Mouse (Mus musculus) olfactory bulb, adult 2 months (tissue): ENCODE measurements around the gene Ube2e1. TPM values are rescaled to one million over a fixed set of nuclear protein-coding genes. Genes with fewer than 3 reads are reported as not detected.

Source experiments
- H3K27ac ChIP-seq: fragments of 200-500 bp; 2 replicates; pipeline ENCODE4 v1.5.1; 2012; ENCODE audit warnings: low read depth, low read length; ENCODE audit not compliant: insufficient read depth
- H3K4me1 ChIP-seq: fragments of 200-500 bp; 2 replicates; pipeline ENCODE4 v1.6.1; 2012; ENCODE audit warnings: low read length; ENCODE audit not compliant: control insufficient read depth, insufficient read depth
- H3K4me3 ChIP-seq: fragments of 200-500 bp; 2 replicates; pipeline ENCODE4 v1.5.1; 2012; ENCODE audit warnings: mild to moderate bottlenecking, low read depth, low read length, moderate library complexity; ENCODE audit not compliant: insufficient read depth
- CTCF ChIP-seq: fragments of 200-500 bp; IDR thresholded peaks from 2 replicates; pipeline ENCODE4 v1.5.1; 2012; ENCODE audit warnings: low read depth, mild to moderate bottlenecking, low read length, moderate library complexity; ENCODE audit not compliant: insufficient read depth
- POLR2A ChIP-seq: fragments of 200-500 bp; IDR thresholded peaks from 2 replicates; pipeline ENCODE4 v1.6.1; 2012; ENCODE audit warnings: mild to moderate bottlenecking, low read depth, low read length, moderate library complexity; ENCODE audit not compliant: insufficient read depth
- WGBS: fragments of 180-500 bp; shearing (Covaris S2); methylation state at CpG from one replicate; pipeline ENCODE4 v1.1.7; 2018; 5-methylcytosine and 5-hydroxymethylcytosine counted together
- polyA plus RNA-seq: library from polyadenylated mRNA; stranded (reverse); fragments of >200 nt; gene quantifications from 2 replicates; pipeline ENCODE4 v1.2.4, GENCODE M21; 2012; ENCODE audit warnings: low replicate concordance; ENCODE audit not compliant: missing spikeins, insufficient read depth, insufficient read length

Gene Ube2e1
- polyA plus RNA-seq, 1 experiment, result not detected

DNA sequence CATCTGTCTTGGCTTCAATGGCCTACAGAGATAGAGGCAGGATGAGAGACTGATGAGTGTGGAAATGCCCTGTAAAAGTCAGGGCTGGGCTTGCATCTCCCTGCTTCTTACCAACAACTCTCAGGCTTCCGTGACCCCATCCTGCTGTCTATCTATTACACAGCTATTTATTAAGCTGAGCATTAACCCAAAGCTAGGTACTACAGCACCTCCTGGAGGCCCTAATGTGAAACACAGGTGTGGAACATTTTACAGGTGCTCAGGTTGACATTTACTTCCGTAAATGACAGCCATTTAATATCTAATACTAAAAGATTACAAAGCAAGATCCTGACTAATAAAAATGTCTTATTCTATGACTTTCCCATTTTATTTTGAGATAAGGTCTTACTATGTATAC is 31.0 kb downstream of the Ube2e1 start:
- 94% methylated on average over 2 of the region's 2 CpGs for WGBS
- Histone ChIP-seq H3K27ac (no peak overlapping the region), H3K4me3 (no peak overlapping the region), H3K4me1 (peaks cover 8% of the 10 kb centered on the region; the same call in 1 of the 2 replicates)
- no peak for TF ChIP-seq CTCF

DNA sequence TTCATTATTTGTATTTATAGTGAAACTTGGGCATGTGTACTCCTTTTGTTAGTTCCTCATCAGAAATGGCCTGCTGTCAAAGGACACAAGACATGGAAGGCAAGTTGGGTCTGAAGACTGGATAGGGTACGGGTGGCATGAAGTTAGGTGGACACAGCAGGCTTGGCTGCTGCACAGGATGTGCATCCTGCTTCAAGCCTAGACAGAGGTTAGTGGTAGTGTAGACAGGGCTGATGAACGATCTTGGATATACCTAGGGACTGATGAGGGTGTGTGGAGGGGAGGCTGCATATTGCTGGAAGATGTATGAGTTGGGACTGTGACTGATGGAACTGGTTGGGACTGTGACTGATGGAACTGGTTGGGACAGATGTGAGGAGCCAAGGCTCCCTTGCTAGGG is 32.8 kb downstream of the Ube2e1 start:
- WGBS, result 93% methylated on average over 2 of the region's 2 CpGs
- TF ChIP-seq POLR2A, result no peak
- no peak for TF ChIP-seq CTCF
- no peak overlapping the region for H3K27ac ChIP-seq
- no peak overlapping the region for H3K4me3 ChIP-seq
- peaks cover 8% of the 10 kb centered on the region; the same call in 1 of the 2 replicates for H3K4me1 ChIP-seq

DNA sequence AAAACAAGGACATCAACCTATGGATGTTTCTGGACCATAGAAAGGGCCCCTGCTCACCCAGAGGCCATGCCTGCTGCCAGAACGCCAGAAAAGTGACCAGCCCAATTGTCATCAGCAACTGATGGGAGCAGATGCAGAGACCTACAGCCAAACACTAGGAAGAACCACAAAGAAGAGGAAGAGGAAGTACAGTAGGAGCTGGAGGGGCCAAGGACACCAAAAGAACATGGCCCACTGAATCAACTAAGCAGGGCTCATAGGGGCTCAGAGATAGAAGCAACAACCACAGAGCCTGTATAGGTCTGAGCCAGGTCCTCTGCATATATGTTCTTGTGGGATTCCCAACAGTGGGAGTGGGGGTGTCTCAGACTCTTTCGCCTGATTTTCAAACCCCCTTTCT is 34.2 kb downstream of the Ube2e1 start:
- no peak overlapping the region for H3K4me3 ChIP-seq
- 89% methylated on average over 2 of the region's 2 CpGs for WGBS
- no peak overlapping the region for H3K27ac ChIP-seq
- no peak for TF ChIP-seq CTCF
- TF ChIP-seq POLR2A, result no peak
- H3K4me1 ChIP-seq, result 0 out of 2 replicates have a peak, but pooled peaks cover 2% of the 10 kb centered on the region

DNA sequence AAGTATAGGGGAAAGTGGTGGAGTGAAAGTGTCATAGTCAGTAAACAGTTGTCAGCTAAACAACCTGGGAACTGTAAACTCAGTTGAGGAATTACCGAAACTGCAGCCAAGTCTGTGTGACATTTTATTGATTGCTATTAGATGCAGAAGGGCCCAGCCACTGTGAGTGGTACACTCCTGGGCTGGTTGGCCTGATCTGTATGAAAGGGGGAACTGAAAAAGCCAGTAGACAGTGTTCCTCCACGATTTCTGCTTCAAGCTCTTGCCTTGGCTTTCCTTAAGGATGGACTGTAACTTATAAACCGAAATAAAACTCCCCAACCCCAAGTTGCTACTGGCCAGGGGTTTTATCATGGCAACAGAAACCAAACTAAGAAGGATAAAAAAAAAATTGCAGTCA is 39.1 kb downstream of the Ube2e1 start:
- Histone ChIP-seq H3K27ac (no peak overlapping the region), H3K4me1 (peaks cover 5% of the 10 kb centered on the region), H3K4me3 (no peak overlapping the region)
- no peak for TF ChIP-seq CTCF
- 84% methylated on average over 3 of the region's 3 CpGs for WGBS

DNA sequence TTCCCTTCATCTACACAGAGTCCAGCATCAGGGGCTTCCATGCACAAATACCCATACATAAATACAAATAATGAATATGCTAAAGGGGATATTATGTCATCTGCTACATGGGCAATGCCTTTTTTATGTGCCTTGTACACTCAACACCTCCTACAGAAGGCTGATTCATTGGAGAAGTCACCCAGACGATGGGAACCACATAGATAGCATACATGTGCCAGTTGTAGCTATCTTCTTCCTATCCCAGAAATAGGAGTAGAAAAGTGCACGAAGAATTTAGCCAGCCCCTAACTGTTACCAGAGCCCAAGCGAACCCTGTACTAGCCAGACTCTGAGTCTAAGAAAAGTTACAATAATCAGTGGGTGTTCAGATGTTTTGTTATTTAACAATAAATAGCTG is 39.5 kb downstream of the Ube2e1 start:
- Histone ChIP-seq H3K4me1 (peaks cover 3% of the 10 kb centered on the region), H3K4me3 (no peak overlapping the region), H3K27ac (no peak overlapping the region)
- 45% methylated on average over 3 of the region's 3 CpGs for WGBS
- TF ChIP-seq POLR2A (no peak), CTCF (no peak)

DNA sequence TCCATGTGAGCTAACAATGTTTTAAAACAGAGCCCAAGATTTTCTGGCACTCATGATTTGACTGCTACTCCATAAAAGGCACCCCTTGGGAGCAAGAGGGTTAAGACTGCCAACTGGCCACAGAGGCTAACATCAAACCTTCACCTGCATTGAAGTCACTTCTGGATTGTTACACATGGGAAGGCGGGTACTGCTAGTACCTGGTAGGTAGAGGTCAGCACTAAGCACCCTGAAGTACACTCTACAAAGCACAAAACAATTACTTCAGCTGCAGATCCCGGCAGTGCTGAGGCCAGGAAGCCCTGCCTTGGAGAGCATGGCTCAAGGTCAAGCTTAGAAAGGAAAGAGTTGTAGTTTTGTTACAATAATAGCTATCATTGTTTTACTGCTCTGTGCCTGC is 44.3 kb downstream of the Ube2e1 start:
- H3K4me3 ChIP-seq, result no peak overlapping the region

DNA sequence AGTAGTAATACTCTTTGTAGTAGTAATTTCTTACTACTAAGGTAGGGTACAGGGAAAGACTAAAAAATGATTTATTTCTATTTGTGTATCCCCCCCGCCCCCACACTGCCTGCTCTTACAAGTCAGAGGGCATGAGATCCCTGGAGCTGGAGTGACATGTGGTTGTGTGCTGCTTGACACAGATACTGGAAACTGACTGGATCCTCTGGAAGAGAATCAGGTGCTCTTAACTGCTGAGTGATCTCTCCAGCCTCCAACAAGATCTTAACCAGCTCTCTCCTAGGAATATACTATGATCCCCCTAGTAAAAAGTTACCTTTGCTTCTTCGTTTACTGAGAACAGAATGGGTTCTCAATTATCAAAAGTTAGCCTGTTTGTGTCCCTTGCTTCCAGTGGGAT is 45.2 kb downstream of the Ube2e1 start:
- Histone ChIP-seq H3K4me1 (peaks cover 3% of the 10 kb centered on the region), H3K27ac (no peak overlapping the region), H3K4me3 (no peak overlapping the region)
- no peak for TF ChIP-seq CTCF
- TF ChIP-seq POLR2A, result no peak
- WGBS, result 97% methylated on average over 2 of the region's 2 CpGs

More for the DNA sequence above, 44.3 kb downstream of the Ube2e1 start:
- TF ChIP-seq CTCF (no peak), POLR2A (no peak)
- Histone ChIP-seq H3K27ac (no peak overlapping the region), H3K4me1 (peaks cover 3% of the 10 kb centered on the region)
- WGBS, result 76% methylated on average over 2 of the region's 2 CpGs

DNA sequence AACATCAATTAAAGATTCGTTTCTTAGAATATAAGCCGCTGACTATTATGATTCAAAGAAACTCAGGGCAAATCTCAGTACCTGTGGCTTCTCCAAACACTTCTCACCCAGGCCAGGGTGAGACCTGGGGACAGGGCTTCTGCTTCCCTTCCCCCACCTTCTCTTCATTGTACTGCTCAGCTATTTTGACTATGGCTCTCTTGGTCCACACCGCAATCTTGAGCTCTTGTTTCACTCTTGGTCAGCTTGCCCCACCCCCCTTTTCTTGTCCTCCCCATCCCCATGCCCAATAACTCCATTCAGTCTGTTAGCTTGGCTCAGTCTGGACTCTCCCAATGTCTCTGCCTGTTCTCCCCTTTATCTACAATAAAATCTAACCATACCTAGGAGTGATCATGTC is 46.2 kb downstream of the Ube2e1 start:
- TF ChIP-seq POLR2A, result no peak
- TF ChIP-seq CTCF, result no peak
- Histone ChIP-seq H3K4me3 (no peak overlapping the region), H3K27ac (no peak overlapping the region), H3K4me1 (no peaks in the 10 kb centered on the region)
- WGBS, result 90% methylated on average over 3 of the region's 3 CpGs

DNA sequence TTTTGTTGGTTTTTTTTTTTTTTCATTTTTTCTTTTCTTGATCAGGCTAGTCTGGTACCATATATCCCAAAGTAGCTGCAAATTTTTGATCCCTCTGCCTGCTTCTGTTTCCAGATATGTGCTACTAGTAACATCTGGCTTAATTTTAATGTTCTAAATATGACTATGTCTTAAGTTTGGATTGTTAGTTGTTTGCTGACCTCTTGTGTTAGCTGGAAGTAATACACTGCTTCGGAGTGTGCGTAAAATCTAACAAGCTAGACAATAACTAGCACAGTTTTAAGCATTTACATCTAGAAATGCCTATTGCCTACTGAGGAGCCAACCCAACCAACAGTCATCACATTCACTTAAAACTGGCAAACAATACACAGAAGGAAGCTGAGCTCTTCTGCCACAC is 47.1 kb downstream of the Ube2e1 start:
- H3K4me1 ChIP-seq, result peaks cover 3% of the 10 kb centered on the region; the same call in 1 of the 2 replicates
- TF ChIP-seq POLR2A (no peak), CTCF (no peak)
- no peak overlapping the region for H3K27ac ChIP-seq
- 44% methylated on average over 2 of the region's 2 CpGs for WGBS
- no peak overlapping the region for H3K4me3 ChIP-seq

DNA sequence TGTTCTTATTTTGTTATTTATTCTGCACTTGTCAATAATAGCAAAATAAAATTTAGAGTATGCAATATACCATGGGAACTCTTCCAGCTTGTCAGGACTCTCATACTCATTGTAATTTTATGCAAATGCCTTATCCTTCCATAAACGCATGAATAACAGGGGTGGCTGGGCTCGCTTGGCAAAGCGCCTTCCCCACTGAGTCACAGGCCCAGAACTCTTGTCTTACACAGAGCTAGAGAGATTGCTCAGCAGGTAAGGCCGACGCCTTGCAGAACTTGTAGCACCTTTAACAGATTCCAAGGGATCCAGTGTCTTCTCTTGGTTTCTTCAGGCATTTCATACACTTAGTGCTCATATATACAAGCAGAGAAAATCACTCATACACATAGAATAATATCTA is 51.3 kb downstream of the Ube2e1 start:
- no peak overlapping the region for H3K27ac ChIP-seq
- H3K4me3 ChIP-seq, result no peak overlapping the region
- TF ChIP-seq POLR2A, result no peak
- no peak for TF ChIP-seq CTCF
- WGBS, result 64% methylated on average over 5 of the region's 5 CpGs
- H3K4me1 ChIP-seq, result peaks cover 3% of the 10 kb centered on the region; the same call in 1 of the 2 replicates

DNA sequence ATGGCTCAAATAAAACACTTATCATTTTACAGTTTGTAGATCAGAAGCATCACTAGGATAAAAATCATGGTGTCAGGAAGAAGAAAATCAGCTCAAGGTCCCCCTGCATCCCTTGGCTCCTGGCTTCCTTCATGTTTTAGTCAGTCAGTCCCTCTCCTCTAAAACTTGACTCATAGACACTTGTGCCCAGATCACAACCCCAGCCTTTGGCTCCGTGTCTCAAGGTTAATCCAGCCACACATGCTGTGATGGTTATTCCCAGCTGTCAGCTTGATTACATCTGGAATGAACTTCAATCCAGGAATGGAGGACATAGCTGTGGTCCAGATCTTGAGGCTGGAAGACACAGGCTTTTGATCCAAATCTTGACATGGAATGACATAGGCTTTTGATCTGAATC is 57.1 kb downstream of the Ube2e1 start:
- no peak overlapping the region for H3K27ac ChIP-seq
- no peaks in the 10 kb centered on the region for H3K4me1 ChIP-seq
- no peak for TF ChIP-seq CTCF
- TF ChIP-seq POLR2A, result no peak
- WGBS, result 80% methylated on average over 1 of the region's 1 CpGs
- H3K4me3 ChIP-seq, result no peak overlapping the region
